Mouse (Mus musculus) adrenal gland, adult 2 months (tissue): Measurements from ENCODE around the gene Nags. TPM values are rescaled to one million over a fixed set of nuclear protein-coding genes. Genes with fewer than 3 reads are reported as not detected.

Experiments
- DNase-seq: peaks from one replicate; pipeline ENCODE4 v3.0.0; 2021
- long read RNA-seq: library from polyadenylated mRNA; stranded (forward); transcript quantifications from one replicate; pipeline ENCODE4 v2.0.0, GENCODE M21; 2021
- polyA plus RNA-seq: library from polyadenylated mRNA; depleted of rRNA; stranded (reverse); fragments of >200 nt; gene quantifications from 2 replicates; pipeline ENCODE4 v1.2.3, GENCODE M21; 2012; rRNA removed
- total RNA-seq, 2 experiments: library from RNA; stranded (reverse); gene quantifications; 2 replicates each; pipeline ENCODE4 v1.2.3; 2021

Nags gene
- total RNA-seq = 1 to 10 TPM in 1 of 2 experiments, under 1 TPM in 1; 0.29 to 1.8 TPM
- 0.34 and 1.1 TPM in 2 replicates for polyA plus RNA-seq
- long read RNA-seq, partial matches to known transcripts = 0 of 3 reads
- long read RNA-seq, other reads (novel, unspliced or antisense) = 0 of 3 reads

GRCm38 (mm10) chr11:102145471-102146001 lies at the start of gene Nags:
TSS of gene Nags (plus strand) at chr11:102145513.
- DNase-seq = peak; percentile 34

GRCm38 (mm10) chr11:102095676-102096075 lies 49.6 kb upstream of the Nags start:
- DNase-seq = no peak

GRCm38 (mm10) chr11:102096446-102096845 lies 48.9 kb upstream of the Nags start:
- DNase-seq = no peak

GRCm38 (mm10) chr11:102096887-102097391 lies 48.4 kb upstream of the Nags start:
- peak; percentile 79 for DNase-seq

- no peak for DNase-seq
Observed at GRCm38 (mm10) chr11:102101219-102101618, 44.1 kb upstream of the Nags start, which contains the start of gene Ppy. TSS of gene Ppy (minus strand) at chr11:102101319.

- peak; percentile 55 for DNase-seq
Observed at GRCm38 (mm10) chr11:102102485-102103258, 42.6 kb upstream of the Nags start.

- no peak for DNase-seq
Observed at GRCm38 (mm10) chr11:102106911-102107310, 38.4 kb upstream of the Nags start.

- DNase-seq = no peak
Observed at GRCm38 (mm10) chr11:102107732-102108131, 37.6 kb upstream of the Nags start, which contains the start of gene Pyy. TSS of gene Pyy (minus strand) at chr11:102107832.

- no peak for DNase-seq
Observed at GRCm38 (mm10) chr11:102111576-102111975, 33.7 kb upstream of the Nags start.

GRCm38 (mm10) chr11:102116241-102116640 lies 29.1 kb upstream of the Nags start:
- no peak for DNase-seq

- no peak for DNase-seq
Observed at GRCm38 (mm10) chr11:102117386-102117785, 27.9 kb upstream of the Nags start.

GRCm38 (mm10) chr11:102134516-102134915 lies 10.8 kb upstream of the Nags start:
- no peak for DNase-seq

- no peak for DNase-seq
Observed at GRCm38 (mm10) chr11:102137625-102138446, 7.5 kb upstream of the Nags start.

- peak; percentile 64 for DNase-seq
Observed at GRCm38 (mm10) chr11:102138447-102138740, 6.9 kb upstream of the Nags start.

GRCm38 (mm10) chr11:102140508-102140907 lies 4.8 kb upstream of the Nags start:
- DNase-seq = peak; percentile 58

- no peak for DNase-seq
Observed at GRCm38 (mm10) chr11:102142355-102142754, 3.0 kb upstream of the Nags start.

GRCm38 (mm10) chr11:102144957-102145470 lies 299 bp upstream of the Nags start:
- DNase-seq = no peak

- DNase-seq = peak; percentile 43
Observed at GRCm38 (mm10) chr11:102146005-102146404, 692 bp downstream of the Nags start.

- no peak for DNase-seq
Observed at GRCm38 (mm10) chr11:102146531-102146930, 1.2 kb downstream of the Nags start.

GRCm38 (mm10) chr11:102147213-102147989 lies 2.1 kb downstream of the Nags start:
- no peak for DNase-seq

GRCm38 (mm10) chr11:102156039-102156785 lies 10.9 kb downstream of the Nags start, which contains the start of gene Tmem101:
TSS of gene Tmem101 (minus strand) at chr11:102156404.
- peak; percentile 93 for DNase-seq
